Mouse (Mus musculus) layer of hippocampus, postnatal 10 days (tissue): ENCODE measurements around the gene Adam8. TPM values are rescaled to one million over a fixed set of nuclear protein-coding genes. Genes with fewer than 3 reads are reported as not detected.

ENCODE experiments used
- DNase-seq, 2 experiments: peaks; one replicate each; pipeline ENCODE4 v3.0.0; 2021; ENCODE audit warnings: low spot score in 2 of 2
- long read RNA-seq: library from polyadenylated mRNA; stranded (forward); transcript quantifications from one replicate; pipeline ENCODE4 v2.0.0, GENCODE M21; 2023
- total RNA-seq, 2 experiments: library from RNA; stranded (reverse); gene quantifications; 2 replicates each; pipeline ENCODE4 v1.2.3; 2021

Adam8 gene
- total RNA-seq, result 1 to 10 TPM; 1.3 to 2.4 TPM
- long read RNA-seq, result 0 reads

DNA sequence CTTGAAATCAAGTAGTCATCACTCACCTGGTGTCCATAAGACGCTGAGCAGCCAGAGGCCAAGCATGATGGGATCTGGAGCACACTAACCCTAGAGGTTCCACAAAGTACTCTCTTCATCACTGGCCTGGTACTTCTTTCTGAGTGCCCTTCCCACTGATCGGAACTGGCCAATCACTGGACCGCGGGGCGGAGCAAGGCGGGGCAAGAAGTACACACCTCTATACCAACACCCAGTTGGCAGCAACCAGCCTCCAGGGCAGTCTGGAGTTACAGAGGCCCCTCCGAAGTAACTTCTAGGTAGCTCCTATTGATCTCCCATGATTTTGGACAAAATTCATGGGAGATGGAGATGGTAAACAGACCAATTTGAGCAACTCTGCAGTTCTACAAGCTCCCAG is at the start of gene Adam8:
Adam8 (minus strand) TSS at position 157 of the 400 bp plus-strand sequence.
- DNase-seq, result no peak

DNA sequence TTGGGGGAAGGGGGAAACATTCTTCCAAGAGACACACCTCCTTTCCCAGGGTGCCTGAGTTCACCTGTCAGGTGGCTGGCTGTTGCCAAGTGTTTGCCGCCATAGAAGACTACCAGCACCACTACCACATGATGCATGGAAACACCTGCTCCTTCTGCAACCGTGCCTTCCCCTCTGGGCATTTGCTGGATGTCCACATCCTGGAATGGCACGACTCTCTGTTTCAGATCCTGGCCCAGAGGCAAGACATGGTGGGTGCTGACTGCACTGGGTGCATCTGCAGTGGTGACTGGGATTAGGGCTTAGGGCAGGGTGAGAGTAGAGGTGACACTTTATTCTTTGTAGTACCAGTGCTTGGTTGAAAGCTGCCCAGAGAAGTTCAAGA is 44.8 kb upstream of the Adam8 start:
- DNase-seq, result no peak

DNA sequence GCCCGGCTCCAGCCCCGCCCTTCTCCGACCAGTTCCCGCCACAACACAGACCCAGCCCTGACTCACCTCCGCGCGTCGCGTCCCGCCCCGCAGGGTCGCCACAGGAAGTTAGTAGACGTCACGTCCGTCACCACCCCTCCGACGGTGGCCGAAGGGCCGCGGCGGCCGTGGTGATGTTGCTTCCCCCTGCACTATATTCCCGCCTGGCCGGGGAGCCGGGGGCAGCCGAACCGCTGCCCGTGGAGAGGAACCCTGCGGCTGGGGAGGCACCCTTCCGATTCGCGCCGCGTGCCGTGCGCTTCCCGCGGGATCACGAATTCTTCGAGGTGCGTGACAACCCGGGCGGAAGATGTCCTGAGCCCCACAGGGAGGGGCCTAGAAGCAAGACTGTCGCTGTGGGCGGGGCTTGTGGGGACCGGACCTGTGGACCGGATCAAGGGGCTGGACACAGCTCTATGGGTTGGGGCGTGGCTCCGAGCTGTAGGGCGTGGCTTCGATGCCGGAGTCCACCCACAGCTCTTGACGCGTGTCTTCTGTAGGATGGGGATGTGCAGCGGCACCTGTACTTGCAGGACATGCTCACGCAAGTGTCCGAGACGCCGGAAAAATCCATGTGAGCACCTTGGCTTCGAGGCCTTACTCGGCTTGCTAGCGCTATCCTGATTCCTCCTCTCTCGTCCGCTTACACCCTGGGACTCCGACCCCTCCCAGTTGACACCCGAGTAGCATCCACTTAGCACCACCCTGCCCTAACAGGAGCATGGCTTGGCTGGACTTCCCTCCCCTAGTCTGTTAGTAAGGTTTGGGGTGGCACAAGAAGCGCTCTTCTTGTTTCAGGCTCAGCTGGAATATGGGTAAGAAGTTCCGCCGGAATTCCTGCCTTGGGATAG is 44.2 kb upstream of the Adam8 start, which contains the start of the genes Zfp511 and Tubgcp2:
Zfp511 (plus strand) TSS at position 111 of the 890 bp plus-strand sequence.
Tubgcp2 (minus strand) TSS at position 389 of the 890 bp plus-strand sequence.
- DNase-seq, result peak; percentile 86 to 90

DNA sequence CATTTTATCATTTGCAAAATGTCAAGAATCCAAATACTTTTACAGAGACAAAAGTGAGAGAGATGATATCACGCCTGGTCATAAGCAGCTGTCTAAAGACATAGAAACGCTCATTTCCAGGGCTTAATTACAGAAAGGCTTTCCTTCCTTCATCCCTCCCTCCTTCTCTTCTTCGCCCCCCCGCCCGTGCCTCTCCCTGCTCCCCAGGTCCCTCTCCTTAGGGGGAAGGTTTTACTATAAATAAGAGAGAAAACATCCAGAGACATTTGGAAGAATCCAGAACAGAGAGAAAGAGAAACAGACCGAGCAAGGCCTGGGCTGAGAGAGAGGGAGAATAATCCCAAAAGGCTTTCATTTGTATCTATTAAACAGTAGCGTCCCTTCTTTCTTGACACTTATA is 43.1 kb upstream of the Adam8 start:
- no peak for DNase-seq

DNA sequence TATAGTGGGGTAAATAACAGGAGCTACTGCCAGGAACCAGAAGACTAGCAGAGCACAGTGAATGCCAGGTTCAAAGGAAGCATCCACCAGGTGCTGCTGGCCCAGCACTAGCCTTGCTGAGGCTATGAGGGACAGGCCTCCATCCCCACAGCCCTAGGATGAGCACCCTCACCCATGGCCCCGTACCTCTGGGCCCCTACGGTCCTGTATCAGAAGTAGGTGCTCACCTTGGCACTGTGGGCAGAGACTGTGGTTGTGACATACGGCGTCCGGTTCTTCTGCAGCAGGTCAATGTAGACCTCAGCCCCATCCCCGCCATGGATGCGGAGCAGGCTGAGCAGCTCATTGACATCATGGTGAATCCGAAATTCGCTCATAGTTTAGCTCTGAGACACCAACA is 41.0 kb upstream of the Adam8 start:
- no peak for DNase-seq

DNA sequence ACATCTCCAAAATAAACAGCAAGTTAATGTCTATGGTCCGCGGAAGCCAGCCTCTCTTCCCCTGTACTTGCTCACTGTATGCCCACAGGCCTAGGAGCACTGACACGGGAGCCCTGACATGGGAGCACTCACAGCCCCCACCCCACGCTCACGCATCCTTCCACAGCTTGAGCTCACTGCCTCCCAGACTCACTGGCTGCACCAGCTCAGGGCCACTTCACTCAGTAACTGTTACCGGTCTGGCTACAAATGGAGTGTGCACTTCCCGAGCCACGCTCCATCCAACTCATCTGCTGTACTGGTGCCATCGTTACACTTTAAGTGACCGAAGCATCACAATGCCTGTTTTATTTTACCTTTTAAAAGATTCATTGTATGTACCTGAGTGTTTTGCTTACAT is 40.0 kb upstream of the Adam8 start:
- DNase-seq, result no peak

DNA sequence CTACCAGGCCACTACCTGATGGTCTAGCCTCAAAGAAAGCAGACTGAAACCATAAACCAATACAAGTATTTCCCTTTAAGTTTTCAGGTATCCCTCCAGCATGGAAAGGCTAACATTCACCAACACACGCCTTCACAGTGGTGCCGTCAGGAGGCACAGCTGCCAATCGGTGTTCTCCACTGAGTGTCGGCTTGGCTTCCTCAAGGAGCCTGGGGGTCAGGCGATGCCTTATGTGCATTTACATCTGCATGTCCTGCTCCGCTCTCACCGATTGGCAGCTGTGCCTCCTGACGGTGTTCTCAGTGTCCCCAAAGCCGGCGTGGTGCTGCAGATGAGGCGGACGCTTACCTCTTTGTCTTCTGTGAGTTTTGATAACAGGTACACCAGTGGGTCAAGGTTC is 39.4 kb upstream of the Adam8 start:
- no peak for DNase-seq

DNA sequence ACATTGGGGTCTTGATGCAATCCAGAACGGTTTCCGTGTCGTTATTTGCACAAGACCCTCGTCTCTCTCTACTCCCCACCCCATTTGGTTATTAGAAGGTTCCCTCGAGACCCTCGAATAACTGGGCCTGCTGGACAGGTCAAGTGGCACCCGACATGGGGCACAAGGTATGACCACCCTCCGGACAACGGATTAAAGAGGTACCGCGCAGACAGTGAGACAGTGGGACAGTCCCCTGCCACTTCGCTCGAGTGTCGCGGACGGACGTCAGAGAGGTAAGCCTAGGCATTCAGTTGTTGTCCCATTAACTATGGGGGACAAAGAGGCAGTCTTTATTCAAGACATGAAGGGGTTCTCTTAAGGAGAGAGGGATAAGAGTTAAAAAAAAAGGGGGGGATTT is 19.0 kb upstream of the Adam8 start:
- peak in 1 of 2 experiments; percentile 4 for DNase-seq

DNA sequence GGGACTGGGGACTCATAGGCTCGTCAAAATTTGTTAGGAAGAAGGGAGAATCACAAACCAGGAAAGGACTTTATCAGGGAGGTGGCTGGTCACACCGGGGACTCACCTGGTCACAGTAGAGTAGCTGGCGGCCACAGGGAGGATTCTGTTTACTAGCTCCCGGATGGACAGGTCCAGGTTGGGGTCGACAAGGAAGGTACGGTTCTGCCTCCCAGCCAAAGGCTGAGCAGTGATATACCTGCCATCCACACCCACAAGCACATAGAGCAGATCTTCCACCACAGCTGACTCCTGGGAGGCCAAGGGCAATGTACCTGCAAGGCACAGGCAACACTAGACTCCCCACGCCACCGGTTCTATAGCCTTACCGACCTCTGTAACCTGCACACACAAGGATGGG is 15.4 kb upstream of the Adam8 start:
- DNase-seq, result peak in 1 of 2 experiments; percentile 3

DNA sequence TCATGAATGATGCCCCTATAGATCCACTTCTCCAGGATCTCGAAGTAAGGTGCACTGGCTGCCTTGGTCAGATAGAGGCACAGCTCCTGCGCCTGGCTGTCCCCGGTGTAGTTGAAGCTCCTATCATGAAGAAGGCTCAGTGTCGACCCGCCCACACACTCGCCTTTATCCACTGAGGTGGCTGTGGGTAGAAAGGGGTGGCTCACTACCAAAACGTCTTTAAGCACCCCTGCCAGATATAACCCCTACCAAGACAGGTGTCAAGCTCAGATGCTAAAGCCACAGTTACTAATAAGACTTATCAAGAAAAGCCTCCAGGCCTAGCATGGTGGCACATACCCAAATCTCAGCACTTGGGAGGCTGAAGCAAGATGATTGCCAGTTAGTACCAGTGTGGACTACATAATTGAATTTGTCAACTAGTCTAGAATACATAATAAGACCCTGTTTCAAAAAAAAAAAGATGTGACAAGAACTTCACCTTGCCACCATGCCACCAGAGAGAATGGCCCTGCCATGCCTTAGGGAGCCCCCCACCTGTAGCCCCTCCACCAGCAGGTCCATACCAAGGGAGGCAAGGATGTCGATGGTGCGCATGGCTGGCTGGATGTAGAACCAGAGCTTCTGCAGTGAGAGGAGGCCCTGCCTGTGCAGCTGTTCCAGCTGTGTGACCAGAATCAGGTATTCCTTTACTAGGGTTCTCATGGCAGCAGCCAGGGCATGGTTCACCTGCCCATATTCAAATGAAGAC is 14.7 kb upstream of the Adam8 start:
- no peak for DNase-seq

DNA sequence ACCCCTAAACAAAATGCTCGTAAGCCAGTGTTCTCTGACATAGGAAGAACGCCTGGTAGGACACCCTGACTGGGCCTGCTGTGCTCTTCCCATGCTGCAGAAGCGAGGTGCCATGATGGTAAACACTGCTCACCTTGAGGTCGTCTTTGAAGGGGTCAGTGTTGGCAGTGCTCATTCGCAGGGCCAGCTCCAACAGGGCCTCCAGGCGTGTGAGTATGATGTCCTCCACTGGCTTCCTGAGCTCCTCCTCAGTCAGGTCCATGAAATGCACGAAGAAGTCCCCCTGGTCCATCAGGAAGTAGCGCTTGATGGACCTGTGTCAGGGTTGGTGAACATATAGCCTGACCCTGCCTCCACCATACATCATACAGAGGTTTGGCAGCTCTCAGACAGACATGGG is 12.3 kb upstream of the Adam8 start:
- DNase-seq, result no peak

DNA sequence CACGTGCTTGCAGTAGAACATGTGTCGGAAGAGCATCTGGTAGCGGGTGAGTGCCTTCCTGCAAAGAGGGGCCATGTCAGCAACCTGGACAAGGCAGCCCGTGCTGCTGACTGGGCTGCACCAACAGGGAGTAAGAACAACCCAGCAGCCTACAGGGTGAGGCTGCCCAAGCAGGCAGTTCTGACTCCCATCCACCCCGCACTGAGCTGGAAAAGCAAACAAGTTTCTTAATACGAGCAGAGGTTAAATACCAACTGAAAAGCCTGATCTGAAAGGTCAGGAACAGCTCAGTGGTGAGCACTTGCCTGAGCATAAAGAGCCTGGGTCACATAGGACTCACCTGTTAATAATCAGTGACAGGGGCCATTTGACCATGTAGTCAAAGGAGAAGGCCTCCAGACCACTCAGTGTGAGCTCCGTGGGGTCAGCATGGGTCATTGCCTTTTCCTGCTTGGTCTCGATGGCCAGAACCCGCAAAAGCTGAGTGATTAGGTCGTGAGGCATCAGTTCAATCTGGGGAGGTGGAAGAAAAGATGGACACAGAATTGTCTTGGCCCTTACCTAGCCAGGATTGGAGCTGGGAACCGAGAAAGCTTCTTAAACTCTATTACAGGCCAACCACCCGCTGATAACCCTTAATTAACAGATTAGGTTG is 8.9 kb upstream of the Adam8 start:
- DNase-seq, result no peak

DNA sequence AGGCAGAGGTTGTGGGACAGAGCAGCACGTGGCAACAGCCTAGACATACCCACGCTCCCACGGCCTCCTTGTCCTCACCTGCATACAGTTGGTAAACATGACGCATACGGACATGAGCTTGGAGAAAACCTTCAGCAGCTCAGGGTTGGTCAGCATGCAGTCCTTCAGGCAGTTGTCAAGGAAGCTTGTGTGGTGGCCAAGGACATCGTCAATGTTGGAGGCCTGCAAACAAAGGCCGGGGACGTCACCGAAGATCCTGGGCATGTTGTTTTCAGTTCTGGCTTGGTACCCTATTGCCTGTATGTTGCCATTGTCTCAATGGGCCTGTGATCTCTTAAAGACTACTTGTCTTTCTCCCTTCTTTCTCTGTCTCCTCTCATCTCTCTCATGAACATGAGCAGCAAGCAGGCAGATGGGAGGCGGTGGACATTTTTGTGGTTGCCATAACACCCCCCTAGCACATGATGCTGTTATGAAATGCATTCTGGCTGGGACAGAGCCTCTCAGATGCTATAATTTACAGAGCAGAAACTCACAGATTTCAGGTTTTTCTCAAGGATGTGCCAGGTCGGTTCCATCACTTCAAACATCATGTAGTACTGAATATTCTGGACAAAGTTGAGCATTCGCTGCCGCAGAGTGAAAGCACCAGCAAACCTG is 6.5 kb upstream of the Adam8 start:
- DNase-seq, result no peak

DNA sequence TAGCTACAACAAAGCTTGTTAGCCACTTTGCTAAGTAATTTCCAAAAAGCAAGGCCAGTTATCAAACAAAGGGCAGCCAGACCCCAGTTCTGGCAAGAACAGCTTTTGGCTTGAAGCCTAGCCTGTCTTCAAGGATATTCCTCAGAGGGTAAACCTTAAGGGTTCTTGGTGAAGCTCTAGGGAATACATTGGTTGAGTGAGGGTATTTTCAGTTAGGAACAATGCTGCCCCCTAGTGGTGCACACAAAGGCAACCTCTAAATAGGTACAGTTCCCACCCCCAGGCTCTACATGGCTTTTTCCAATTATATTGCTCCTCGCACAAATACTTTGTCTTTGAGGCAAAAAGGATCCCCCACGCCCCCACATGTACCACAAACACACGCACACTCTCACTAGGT is 2.3 kb upstream of the Adam8 start:
- peak; percentile 75 to 82 for DNase-seq

DNA sequence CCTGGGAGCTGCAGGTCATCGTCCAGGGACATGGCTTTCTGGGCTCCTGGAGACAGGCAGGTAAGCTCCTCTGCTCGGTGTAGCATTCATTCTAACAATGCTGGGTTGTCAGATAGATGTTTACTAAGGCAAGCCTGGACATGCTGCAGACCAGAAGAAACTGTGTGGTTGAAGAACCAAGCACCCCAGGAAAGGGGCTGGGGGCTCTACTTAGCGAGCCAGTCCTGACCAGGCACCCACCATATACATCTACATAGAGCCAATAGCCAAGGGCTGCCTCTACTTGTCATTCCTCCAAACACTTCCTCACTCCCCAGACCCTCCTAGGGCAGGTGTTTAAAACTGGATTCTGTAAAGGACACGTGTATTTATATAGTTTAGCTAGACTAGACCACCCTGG is 1.8 kb upstream of the Adam8 start:
- no peak for DNase-seq

DNA sequence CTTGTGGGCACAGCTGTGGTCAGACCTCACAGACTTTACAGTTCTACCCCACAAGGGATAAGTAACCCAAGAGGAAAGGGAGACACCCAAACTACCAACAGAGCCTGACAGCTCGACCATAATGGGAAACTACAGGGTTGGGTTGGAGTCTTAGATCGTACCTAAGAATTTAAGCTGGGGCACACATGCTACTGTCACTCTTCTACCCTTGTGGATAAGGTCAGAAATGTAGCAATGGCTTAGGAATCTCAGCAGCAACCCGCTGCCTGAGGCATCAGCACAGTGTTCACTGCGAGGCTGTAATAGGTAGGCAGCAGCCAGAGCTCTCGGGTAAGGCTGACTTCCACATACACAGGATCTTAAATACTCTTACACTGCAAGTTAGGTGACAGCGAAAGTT is 1.2 kb upstream of the Adam8 start:
- no peak for DNase-seq

DNA sequence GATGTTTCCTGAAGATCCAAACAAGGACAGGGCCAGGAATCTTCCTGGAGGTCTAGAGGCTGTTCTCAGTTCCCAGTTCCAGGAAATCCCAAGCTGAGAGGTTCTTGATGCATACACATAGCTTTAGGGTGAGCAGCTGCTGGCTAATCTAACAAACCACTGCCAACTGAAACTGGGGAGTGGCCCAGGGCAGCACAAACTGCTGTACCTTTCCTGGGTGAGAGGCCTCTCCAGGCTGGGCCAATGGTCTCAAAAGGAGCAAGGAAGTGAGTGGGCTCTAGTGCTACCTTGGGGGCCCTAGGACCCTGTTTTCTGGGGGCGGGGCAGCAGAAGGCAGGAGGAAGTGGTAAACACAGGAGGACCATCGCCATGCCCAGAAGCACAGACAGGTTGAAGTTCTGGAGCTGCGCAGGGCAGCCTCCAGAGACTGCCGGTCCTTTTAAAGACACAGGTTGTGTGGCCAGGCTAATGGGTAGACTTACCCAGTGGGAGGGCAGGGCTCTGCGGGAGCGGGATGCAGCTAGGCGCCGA is 1.4 kb downstream of the Adam8 start:
- no peak for DNase-seq

DNA sequence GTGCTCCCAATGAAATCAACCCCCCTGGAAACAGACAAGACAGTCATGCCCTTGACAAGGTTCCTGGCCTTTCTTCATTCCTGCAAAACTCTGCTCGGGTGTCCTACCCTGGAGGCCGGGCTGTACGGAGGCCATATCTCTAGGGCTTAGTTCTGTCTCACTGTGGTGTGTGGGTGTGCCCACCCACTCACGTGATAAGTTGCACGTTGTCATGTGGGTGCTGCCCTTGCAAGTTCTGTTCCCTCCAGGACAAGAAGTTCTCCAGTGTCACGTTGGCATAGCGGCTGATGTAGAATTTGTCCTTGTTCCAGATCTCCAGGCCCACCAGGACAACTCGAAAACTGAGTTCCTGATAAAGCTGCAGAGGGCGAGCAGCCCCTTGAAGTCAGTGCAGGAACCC is 4.1 kb downstream of the Adam8 start:
- no peak for DNase-seq

DNA sequence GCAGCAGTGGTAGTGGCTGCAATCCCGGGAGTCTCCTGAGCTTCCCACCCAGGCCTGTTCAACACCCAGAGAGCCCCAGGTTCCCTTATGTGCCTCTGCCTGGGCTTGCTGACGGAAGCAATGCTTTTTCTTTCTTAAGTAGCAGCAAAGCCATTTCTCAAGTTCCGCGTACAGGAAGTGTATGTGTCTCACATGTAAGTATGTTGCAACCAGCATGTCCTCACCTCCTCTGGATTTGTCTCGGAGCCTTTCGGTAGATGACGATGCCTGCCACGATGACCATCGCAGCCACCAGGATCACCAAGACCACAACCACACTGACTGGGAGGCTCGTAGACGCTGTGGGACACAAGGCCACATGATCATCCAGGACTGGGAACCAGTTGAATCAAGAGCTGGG is 7.9 kb downstream of the Adam8 start:
- DNase-seq, result no peak

DNA sequence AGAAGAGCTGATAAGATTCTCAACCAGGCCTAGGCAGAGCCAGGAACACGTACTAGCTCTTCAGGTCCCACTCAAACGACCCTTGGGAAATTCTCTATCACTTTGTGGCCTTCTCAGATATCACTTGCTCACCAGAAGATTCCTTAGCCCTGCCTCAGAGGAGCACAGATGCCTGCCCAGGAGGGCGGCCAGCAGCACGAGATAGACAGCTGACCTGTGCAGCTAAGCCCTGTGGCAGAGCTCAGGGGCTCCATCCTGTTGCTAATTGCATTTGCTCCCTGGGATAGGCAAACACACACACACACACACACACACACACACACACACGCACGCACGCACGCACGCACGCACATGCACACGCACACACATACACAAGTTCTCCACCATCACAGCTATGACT is 10.3 kb downstream of the Adam8 start:
- DNase-seq, result no peak

DNA sequence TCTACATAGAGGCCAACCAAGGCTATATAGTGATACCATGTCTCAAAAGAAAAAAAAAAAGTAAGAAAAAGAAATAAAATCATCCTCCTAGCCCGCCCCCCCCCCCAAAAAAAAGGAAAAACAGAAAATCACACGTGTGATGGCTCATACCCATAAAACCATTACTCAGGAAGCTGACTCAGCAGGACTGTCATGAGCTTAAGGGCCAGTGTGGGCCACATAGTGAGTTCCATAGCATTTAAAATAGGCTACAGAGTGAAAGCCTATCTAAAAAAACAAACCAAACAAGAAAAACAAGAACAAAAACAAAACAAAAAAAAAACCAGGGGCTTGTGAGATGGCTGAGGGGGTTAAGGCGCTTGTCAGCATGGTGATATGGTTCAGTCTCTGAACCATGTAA is 11.6 kb downstream of the Adam8 start:
- no peak for DNase-seq
